Mouse (Mus musculus): ENCODE results near the gene Ambra1. TPM values are rescaled to one million over a fixed set of nuclear protein-coding genes. Genes with fewer than 3 reads are reported as not detected.

Gene Ambra1
- 5.8 TPM for polyA plus RNA-seq (2014; fragmentation: Illumina TruSeq; extraction: RNeasy Lipid Tissue Mini Kit (QIAGEN cat#74804); ENCODE audit: low read depth, low replicate concordance)

GRCm38 (mm10) chr2:91729971-91730821 is at the start of gene Ambra1:
Gene Ambra1 (plus strand): TSS chr2:91730134.

DNA sequence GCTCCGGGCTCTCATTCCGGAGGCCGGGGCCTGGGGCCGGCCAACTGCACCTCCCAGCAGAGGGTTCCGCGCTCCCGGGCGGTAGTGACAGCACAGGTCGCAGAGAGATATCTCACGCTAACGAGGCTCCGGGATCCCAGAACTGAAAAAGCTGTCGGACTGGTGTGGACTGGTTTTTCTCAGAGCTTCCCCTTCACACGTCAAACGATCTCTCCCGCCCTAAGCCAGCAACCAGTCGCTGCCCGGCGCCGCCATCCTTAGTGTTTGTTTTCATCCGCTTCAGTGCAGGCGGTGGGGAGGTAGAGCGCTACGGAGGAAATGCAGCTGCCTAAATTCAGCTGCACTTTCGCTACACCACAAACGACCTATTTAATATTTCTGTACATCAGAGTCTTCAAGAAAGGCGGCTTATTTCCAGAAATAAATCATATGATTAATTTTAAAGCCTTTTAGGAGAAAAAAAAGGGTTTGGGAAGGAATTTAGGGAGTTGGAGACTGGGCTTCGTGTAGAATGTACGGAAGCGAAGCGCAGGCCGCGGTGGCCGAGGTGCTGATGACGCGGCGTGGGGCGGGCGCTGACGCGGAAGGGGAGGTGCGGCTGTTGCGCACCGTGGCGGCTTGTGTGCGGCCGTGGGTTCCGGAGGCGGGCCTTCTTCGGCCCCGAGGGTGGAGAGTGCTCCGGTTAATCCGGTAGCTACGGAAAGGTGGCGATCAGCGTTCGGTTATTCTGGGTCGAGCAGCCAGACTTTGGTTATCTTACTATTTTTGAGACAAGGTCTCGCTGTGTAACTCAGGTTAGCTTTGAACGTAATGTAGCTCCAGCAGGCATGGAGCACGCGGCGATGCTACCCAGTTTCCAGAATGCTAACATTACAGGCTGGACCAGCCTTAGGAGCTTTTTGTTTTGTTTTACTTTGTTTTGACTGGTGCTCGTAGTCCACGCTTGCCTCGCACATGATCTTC is 19.4 kb upstream of the Ambra1 start, which contains the start of the genes Atg13 and Harbi1:
Gene Atg13 (minus strand): TSS at position 305 of the 963 bp plus-strand sequence.
Gene Harbi1 (plus strand): TSS at position 581 of the 963 bp plus-strand sequence.

GRCm38 (mm10) chr2:91926949-91927348 is 197.0 kb downstream of the Ambra1 start, which contains the start of gene Chrm4:
Gene Chrm4 (plus strand): TSS chr2:91927249.

GRCm38 (mm10) chr2:91932160-91932711 is 202.3 kb downstream of the Ambra1 start, which contains the start of gene Mdk:
Gene Mdk (minus strand): TSS chr2:91932297.

DNA sequence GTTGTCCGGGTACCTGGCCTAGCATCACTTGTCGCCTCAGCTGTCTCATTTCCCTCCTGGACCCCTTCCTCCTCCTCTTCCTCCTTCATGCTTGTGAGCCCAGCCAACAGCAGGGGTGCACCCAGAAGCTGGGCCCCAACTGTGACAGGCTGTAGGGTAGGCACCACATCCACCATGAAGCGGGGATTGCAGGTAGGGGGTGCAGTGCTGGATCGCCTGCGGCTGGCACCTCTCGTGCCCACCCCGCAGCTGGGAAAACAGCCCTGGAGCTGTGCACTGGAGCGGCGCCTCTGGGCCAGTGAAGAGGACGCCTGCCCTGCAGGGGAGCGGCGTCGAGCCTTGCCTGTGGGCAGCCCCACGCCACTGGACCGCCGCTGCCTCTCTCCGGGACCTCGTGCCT is 215.5 kb downstream of the Ambra1 start, which contains the start of gene Gm9821:
Gene Gm9821 (plus strand): TSS at position 221 of the 400 bp plus-strand sequence.

Other genes starting within 250 kb of the Ambra1 start
- 76.6 TPM for gene Ckap5, start 203.4 kb upstream of the Ambra1 start, polyA plus RNA-seq (2014; fragmentation: Illumina TruSeq; extraction: RNeasy Lipid Tissue Mini Kit (QIAGEN cat#74804); ENCODE audit: low read depth, low replicate concordance)
- not detected for gene F2, start 93.7 kb upstream of the Ambra1 start, polyA plus RNA-seq (2014; fragmentation: Illumina TruSeq; extraction: RNeasy Lipid Tissue Mini Kit (QIAGEN cat#74804); ENCODE audit: low read depth, low replicate concordance)
- gene Zfp408, start 80.3 kb upstream of the Ambra1 start, polyA plus RNA-seq (2014; fragmentation: Illumina TruSeq; extraction: RNeasy Lipid Tissue Mini Kit (QIAGEN cat#74804); ENCODE audit: low read depth, low replicate concordance): 3.7 TPM
- gene Arhgap1, start 80.3 kb upstream of the Ambra1 start, polyA plus RNA-seq (2014; fragmentation: Illumina TruSeq; extraction: RNeasy Lipid Tissue Mini Kit (QIAGEN cat#74804); ENCODE audit: low read depth, low replicate concordance): 17.2 TPM
- 37.1 TPM for gene Atg13, start 19.6 kb upstream of the Ambra1 start, polyA plus RNA-seq (2014; fragmentation: Illumina TruSeq; extraction: RNeasy Lipid Tissue Mini Kit (QIAGEN cat#74804); ENCODE audit: low read depth, low replicate concordance)
- gene Harbi1, start 19.3 kb upstream of the Ambra1 start, polyA plus RNA-seq (2014; fragmentation: Illumina TruSeq; extraction: RNeasy Lipid Tissue Mini Kit (QIAGEN cat#74804); ENCODE audit: low read depth, low replicate concordance): 19.7 TPM
- not detected for gene Chrm4, start 197.1 kb downstream of the Ambra1 start, polyA plus RNA-seq (2014; fragmentation: Illumina TruSeq; extraction: RNeasy Lipid Tissue Mini Kit (QIAGEN cat#74804); ENCODE audit: low read depth, low replicate concordance)
- gene Mdk, start 202.2 kb downstream of the Ambra1 start, polyA plus RNA-seq (2014; fragmentation: Illumina TruSeq; extraction: RNeasy Lipid Tissue Mini Kit (QIAGEN cat#74804); ENCODE audit: low read depth, low replicate concordance): not detected
- not detected for gene Gm9821, start 215.6 kb downstream of the Ambra1 start, polyA plus RNA-seq (2014; fragmentation: Illumina TruSeq; extraction: RNeasy Lipid Tissue Mini Kit (QIAGEN cat#74804); ENCODE audit: low read depth, low replicate concordance)
- gene Dgkz, start 245.7 kb downstream of the Ambra1 start, polyA plus RNA-seq (2014; fragmentation: Illumina TruSeq; extraction: RNeasy Lipid Tissue Mini Kit (QIAGEN cat#74804); ENCODE audit: low read depth, low replicate concordance): 2.0 TPM